Mouse (Mus musculus) ES-E14 (cell line): ENCODE measurements at regions not wholly inside any gene's neighbourhood (a gene's known extent, or its start where the extent isn't known, plus 50 kb on each side); places are given as distances from the start of the nearest gene placed in this dataset.

Source experiments
- CHD2 ChIP-seq: IDR thresholded peaks from 2 replicates; pipeline ENCODE4 v1.6.1; 2014; ENCODE audit warnings: mild to moderate bottlenecking, low read depth, low read length, inconsistent platforms
- MAFK ChIP-seq: IDR thresholded peaks from 2 replicates; pipeline ENCODE4 v1.6.1; 2014; ENCODE audit warnings: mild to moderate bottlenecking, low read depth, low read length, inconsistent platforms; ENCODE audit not compliant: insufficient read depth
- ZC3H11A ChIP-seq: IDR thresholded peaks from 2 replicates; pipeline ENCODE4 v1.6.1; 2012; ENCODE audit warnings: low read depth, mild to moderate bottlenecking, inconsistent platforms, low read length, borderline replicate concordance
- ZNF384 ChIP-seq: IDR thresholded peaks from 2 replicates; pipeline ENCODE4 v1.6.1; 2012; ENCODE audit warnings: low read depth, low read length, inconsistent platforms

GRCm38 (mm10) chr19:49359642-49360041 lies 1153.8 kb downstream of the Sorcs3 start:
- TF ChIP-seq ZNF384 (no peak), ZC3H11A (no peak), MAFK (no peak), CHD2 (no peak)
